Mouse (Mus musculus): ENCODE data around the gene Pold1. TPM values are rescaled to one million over a fixed set of nuclear protein-coding genes. Genes with fewer than 3 reads are reported as not detected.

The Pold1 gene
- polyA plus RNA-seq, 1 experiment from 2014 or later = 56.1 TPM

GRCm38 (mm10) chr7:44533746-44534045 lies 15.0 kb downstream of the Pold1 start:
- H3K4me1 ChIP-seq = peaks cover 12% of the 10 kb centered on the region
- H3K9me3 ChIP-seq = no peaks in the 10 kb centered on the region
- H3K27ac ChIP-seq (replicated peaks) = no peak overlapping the region
- 83% methylated on average over 12 of the region's 12 CpGs for WGBS
- H3K9ac ChIP-seq = no peak overlapping the region
- H3K27me3 ChIP-seq (replicated peaks) = peaks cover 17% of the 10 kb centered on the region
- H3K4me3 ChIP-seq = no peak overlapping the region
- ATAC-seq (ENCODE audit: extremely low read depth, insufficient number of reproducible peaks, low FRiP score, low TSS enrichment) = no peak
- H3K4me2 ChIP-seq = no peak overlapping the region
- peaks cover 67% of the 10 kb centered on the region for H3K36me3 ChIP-seq

GRCm38 (mm10) chr7:44532918-44533745 lies 15.5 kb downstream of the Pold1 start:
- Histone ChIP-seq H3K9me3 (no peaks in the 10 kb centered on the region), H3K27me3 (replicated peaks) (peaks cover 23% of the 10 kb centered on the region), H3K27ac (replicated peaks) (no peak overlapping the region), H3K36me3 (peaks cover 61% of the 10 kb centered on the region), H3K9ac (no peak overlapping the region), H3K4me3 (no peak overlapping the region), H3K4me2 (no peak overlapping the region), H3K4me1 (peaks cover 16% of the 10 kb centered on the region)
- 81% methylated on average over 29 of the region's 29 CpGs for WGBS
- ATAC-seq (ENCODE audit: extremely low read depth, insufficient number of reproducible peaks, low FRiP score, low TSS enrichment) = no peak

GRCm38 (mm10) chr7:44531946-44532732 lies 16.5 kb downstream of the Pold1 start, which contains the start of gene Spib:
Gene Spib, minus strand, starts transcription at chr7:44532071.
- Histone ChIP-seq H3K4me2 (no peak within 1 kb of the TSS), H3K36me3 (peaks cover 51% of the 10 kb centered on the region), H3K4me3 (no peak within 1 kb of the TSS), H3K4me1 (peaks cover 21% of the 10 kb centered on the region), H3K9me3 (no peaks in the 10 kb centered on the region), H3K27ac (replicated peaks) (no peak within 1 kb of the TSS), H3K27me3 (replicated peaks) (peaks cover 30% of the 10 kb centered on the region), H3K9ac (no peak within 1 kb of the TSS)
- no peak for ATAC-seq (ENCODE audit: extremely low read depth, insufficient number of reproducible peaks, low FRiP score, low TSS enrichment)
- 77% methylated on average over 4 of the region's 4 CpGs for WGBS

GRCm38 (mm10) chr7:44531207-44531606 lies 17.4 kb downstream of the Pold1 start:
- Histone ChIP-seq H3K9me3 (no peaks in the 10 kb centered on the region), H3K4me3 (no peak overlapping the region), H3K36me3 (peaks cover 43% of the 10 kb centered on the region), H3K27ac (replicated peaks) (no peak overlapping the region), H3K4me1 (peaks cover 12% of the 10 kb centered on the region), H3K9ac (no peak overlapping the region), H3K27me3 (replicated peaks) (peaks cover 39% of the 10 kb centered on the region), H3K4me2 (no peak overlapping the region)
- no peak for ATAC-seq (ENCODE audit: extremely low read depth, insufficient number of reproducible peaks, low FRiP score, low TSS enrichment)
- WGBS = 29% methylated on average over 5 of the region's 5 CpGs

- Histone ChIP-seq H3K4me1 (peaks cover 12% of the 10 kb centered on the region), H3K36me3 (peaks cover 36% of the 10 kb centered on the region), H3K9me3 (no peaks in the 10 kb centered on the region), H3K27me3 (replicated peaks) (peaks cover 46% of the 10 kb centered on the region), H3K4me3 (no peak overlapping the region), H3K4me2 (no peak overlapping the region), H3K27ac (replicated peaks) (no peak overlapping the region), H3K9ac (no peak overlapping the region)
- ATAC-seq (ENCODE audit: extremely low read depth, insufficient number of reproducible peaks, low FRiP score, low TSS enrichment) = no peak
- WGBS = 73% methylated on average over 3 of the region's 3 CpGs
Measured at GRCm38 (mm10) chr7:44530507-44530906, 18.1 kb downstream of the Pold1 start.

GRCm38 (mm10) chr7:44529518-44529917 lies 19.1 kb downstream of the Pold1 start:
- ATAC-seq (ENCODE audit: extremely low read depth, insufficient number of reproducible peaks, low FRiP score, low TSS enrichment) = no peak
- WGBS = 52% methylated on average over 5 of the region's 5 CpGs
- H3K36me3 ChIP-seq = peaks cover 26% of the 10 kb centered on the region
- H3K4me3 ChIP-seq = no peak overlapping the region
- H3K9ac ChIP-seq = no peak overlapping the region
- peaks cover 56% of the 10 kb centered on the region for H3K27me3 ChIP-seq (replicated peaks)
- H3K4me1 ChIP-seq = peaks cover 22% of the 10 kb centered on the region
- no peak overlapping the region for H3K27ac ChIP-seq (replicated peaks)
- H3K9me3 ChIP-seq = no peaks in the 10 kb centered on the region
- no peak overlapping the region for H3K4me2 ChIP-seq

- H3K9ac ChIP-seq = peak overlapping the region; percentile 76
- no peak overlapping the region for H3K27ac ChIP-seq (replicated peaks)
- 6% methylated on average over 40 of the region's 40 CpGs for WGBS
- peaks cover 74% of the 10 kb centered on the region for H3K27me3 ChIP-seq (replicated peaks)
- no peak for ATAC-seq (ENCODE audit: extremely low read depth, insufficient number of reproducible peaks, low FRiP score, low TSS enrichment)
- H3K4me3 ChIP-seq = peak overlapping the region; percentile 47
- H3K9me3 ChIP-seq = no peaks in the 10 kb centered on the region
- H3K36me3 ChIP-seq = peaks cover 8% of the 10 kb centered on the region
- peak overlapping the region; percentile 73 for H3K4me2 ChIP-seq
- peaks cover 25% of the 10 kb centered on the region for H3K4me1 ChIP-seq
Measured at GRCm38 (mm10) chr7:44527483-44528398, 20.9 kb downstream of the Pold1 start.

- no peak for ATAC-seq (ENCODE audit: extremely low read depth, insufficient number of reproducible peaks, low FRiP score, low TSS enrichment)
- H3K27me3 ChIP-seq (replicated peaks) = peaks cover 85% of the 10 kb centered on the region
Measured at GRCm38 (mm10) chr7:44526414-44527154, 22.1 kb downstream of the Pold1 start.

GRCm38 (mm10) chr7:44525126-44525832 lies 23.4 kb downstream of the Pold1 start:
- Histone ChIP-seq H3K9ac (peak overlapping the region; percentile 65), H3K9me3 (no peaks in the 10 kb centered on the region), H3K4me3 (peak overlapping the region; percentile 34), H3K36me3 (no peaks in the 10 kb centered on the region), H3K4me2 (peak overlapping the region; percentile 57), H3K27me3 (replicated peaks) (peaks cover 96% of the 10 kb centered on the region), H3K4me1 (peaks cover 28% of the 10 kb centered on the region), H3K27ac (replicated peaks) (0 out of 2 replicates have a peak overlapping the region, but pooled peaks have one; percentile 7)
- no peak; the same call in 1 of the 2 replicates for ATAC-seq (ENCODE audit: extremely low read depth, insufficient number of reproducible peaks, low FRiP score, low TSS enrichment)
- 10% methylated on average over 22 of the region's 22 CpGs for WGBS

More at GRCm38 (mm10) chr7:44526414-44527154, 22.1 kb downstream of the Pold1 start:
- Histone ChIP-seq H3K9me3 (no peaks in the 10 kb centered on the region), H3K4me3 (no peak overlapping the region), H3K4me1 (peaks cover 26% of the 10 kb centered on the region), H3K4me2 (no peak overlapping the region), H3K9ac (no peak overlapping the region), H3K36me3 (no peaks in the 10 kb centered on the region), H3K27ac (replicated peaks) (no peak overlapping the region)
- 83% methylated on average over 14 of the region's 14 CpGs for WGBS

- ATAC-seq (ENCODE audit: extremely low read depth, insufficient number of reproducible peaks, low FRiP score, low TSS enrichment) = no peak
- Histone ChIP-seq H3K4me3 (peak within 1 kb of the TSS; percentile 34), H3K27ac (replicated peaks) (0 out of 2 replicates have a peak within 1 kb of the TSS, but pooled peaks have one; percentile 7), H3K4me2 (peak within 1 kb of the TSS; percentile 57), H3K9ac (peak within 1 kb of the TSS; percentile 65), H3K9me3 (no peaks in the 10 kb centered on the region), H3K4me1 (peaks cover 28% of the 10 kb centered on the region), H3K36me3 (no peaks in the 10 kb centered on the region), H3K27me3 (replicated peaks) (peaks cover 91% of the 10 kb centered on the region)
- WGBS = 18% methylated on average over 12 of the region's 12 CpGs
Measured at GRCm38 (mm10) chr7:44524502-44524901, 24.1 kb downstream of the Pold1 start, which contains the start of gene Mybpc2. Gene Mybpc2, minus strand, starts transcription at chr7:44524656.
